ENCODE assay signal across 9 mouse cellular contexts in the genomic region with DNA sequence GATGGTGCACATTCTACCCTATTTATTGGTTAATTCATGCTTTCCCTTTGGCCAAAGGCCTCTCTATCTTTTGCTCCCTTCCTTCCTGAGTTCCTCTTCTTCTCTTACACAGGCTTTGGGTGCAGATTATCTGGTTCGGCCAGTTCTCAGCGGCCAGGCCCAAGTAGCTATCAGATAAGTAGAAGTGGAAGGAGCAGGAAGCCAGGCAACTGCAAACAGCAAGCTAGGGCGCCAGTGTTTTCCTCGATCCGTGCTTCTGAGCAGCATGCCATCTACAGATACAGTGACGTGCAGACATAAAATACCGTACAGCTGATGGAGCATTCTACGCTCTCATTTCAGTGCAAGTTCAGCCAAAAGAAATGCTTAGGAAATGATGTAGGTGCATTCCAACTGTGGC. TPM values are rescaled to one million over a fixed set of nuclear protein-coding genes. Genes with fewer than 3 reads are reported as not detected.
A peak's percentile ranks its signal among the peaks of the same experiment; 100 is the strongest.
DNase-seq lines count a peak whose midpoint lies in the region; ATAC-seq and TF ChIP-seq lines count a peak whose summit lies in the region.
"Had no signal": no experiment of that assay in that cellular context is flagged by ENCODE, and none has a peak within 500 bp of the region (broad histone marks: within the 10 kb centered on the region; RNA-seq: fewer than 3 reads in every experiment).

No protein-coding gene starts in this region.

- peaks cover 23% of the 10 kb centered on the region for H3K36me3 ChIP-seq in lung, embryonic 14.5 days (ENCODE audit: insufficient read depth)
- H3K36me3 ChIP-seq in intestine, embryonic 16.5 days (ENCODE audit: control insufficient read depth, insufficient read depth, low read length): 0 out of 2 replicates have a peak, but pooled peaks cover 11% of the 10 kb centered on the region

- 0 out of 2 replicates have a peak overlapping the region, but pooled peaks have one; percentile 44 for H3K27ac ChIP-seq in lung, embryonic 14.5 days (ENCODE audit: low read depth)
- H3K27ac ChIP-seq in intestine, embryonic 16.5 days (ENCODE audit: low read length): peak overlapping the region; percentile 49

- H3K4me2 ChIP-seq in lung, embryonic 14.5 days: no peak overlapping the region; the same call in 1 of the 2 replicates
- no peak overlapping the region for H3K4me2 ChIP-seq in intestine, embryonic 16.5 days (ENCODE audit: low read depth, low read length)

- ATAC-seq in frontal cortex, adult (ENCODE audit: low TSS enrichment): peak; percentile 58
- ATAC-seq in lung, embryonic 14.5 days (ENCODE audit: insufficient read depth): 0 out of 2 replicates have a peak, but pooled peaks have one; percentile 47
- ATAC-seq in intestine, embryonic 16.5 days: peak; percentile 61
- peak; percentile 92 for ATAC-seq in megakaryocyte progenitor cell, adult 5-6 weeks (replicated peaks; ENCODE audit: poor library complexity)

- no peak overlapping the region for H3K4me3 ChIP-seq in lung, embryonic 14.5 days (ENCODE audit: low read depth, low read length)
- no peak overlapping the region for H3K4me3 ChIP-seq in intestine, embryonic 16.5 days (ENCODE audit: low read length)

- H3K27me3 ChIP-seq in lung, embryonic 14.5 days (ENCODE audit: insufficient read depth, low read length): no peaks in the 10 kb centered on the region
- H3K27me3 ChIP-seq in intestine, embryonic 16.5 days (replicated peaks; ENCODE audit: control insufficient read depth, insufficient read depth, low read length): no peaks in the 10 kb centered on the region

- 66% methylated on average over 8 of the region's 8 CpGs for WGBS in lung, embryonic 14.5 days
- 58% methylated on average over 8 of the region's 8 CpGs for WGBS in intestine, embryonic 16.5 days

- intact Hi-C loops in left cerebral cortex, postnatal 14 days (cut with DNase I): no loop called here

- no peak overlapping the region for H3K9ac ChIP-seq in lung, embryonic 14.5 days
- H3K9ac ChIP-seq in intestine, embryonic 16.5 days (ENCODE audit: low read depth, low read length): no peak overlapping the region

- no peaks in the 10 kb centered on the region for H3K9me3 ChIP-seq in lung, embryonic 14.5 days (ENCODE audit: low read depth, low read length)
- H3K9me3 ChIP-seq in intestine, embryonic 16.5 days (ENCODE audit: control insufficient read depth, low read length): no peaks in the 10 kb centered on the region

- TF ChIP-seq CTCF in lung, embryonic 14.5 days (IDR thresholded peaks at IDR 0.05; ENCODE audit: low read depth): no peak

- no peaks in the 10 kb centered on the region for H3K4me1 ChIP-seq in lung, embryonic 14.5 days (ENCODE audit: insufficient read depth)
- H3K4me1 ChIP-seq in intestine, embryonic 16.5 days (ENCODE audit: control insufficient read depth, insufficient read depth, low read length): peaks cover 14% of the 10 kb centered on the region

- no peak for DNase-seq in frontal cortex, postnatal 25 days (ENCODE audit: low spot score in 2 of 2)
- DNase-seq in lung, embryonic 14.5 days: peak; percentile 25
- DNase-seq in lung, postnatal 4 days: no peak
- DNase-seq in cerebellum, postnatal 10 days: no peak
- DNase-seq in left cerebral cortex, postnatal 14 days (ENCODE audit: low spot score in 2 of 2): no peak
- DNase-seq: gastrocnemius, postnatal 10 days had no signal

RNA-seq across cellular contexts. Expression of a gene that starts 24.5 kb away (rescaled TPM):
- 20.4 and 21.7 TPM in 2 replicates for polyA plus RNA-seq in lung, embryonic 14.5 days (2014; fragmentation: Nextera tagmentation; extraction: Ambion mirVana)
- polyA plus RNA-seq in intestine, embryonic 16.5 days (2015; fragmentation: Nextera tagmentation; extraction: Ambion mirVana): 7.5 and 9.0 TPM in 2 replicates
- total RNA-seq in megakaryocyte progenitor cell, adult 5-6 weeks (2015): 9.5 and 10.9 TPM in 2 replicates
- 5.4 and 5.9 TPM in 2 replicates for total RNA-seq in megakaryocyte progenitor cell, adult 5-6 weeks (2017)
- 100 to 1,000 TPM; 109 to 112 TPM for total RNA-seq in left cerebral cortex, postnatal 14 days (2021)

Comparison
In these comparisons a context has a peak if more than half of its experiments do, and no peak if none do; other contexts are left out.
1. RNA of a gene that starts 24.5 kb away (total RNA-seq): 109 to 112 TPM in left cerebral cortex, postnatal 14 days; 5.4 to 10.9 TPM in megakaryocyte progenitor cell, adult 5-6 weeks; every median in the first group is over 4 times any median in the second.
2. Peak in every context shown above with its lines, with median percentiles within 50 percentile points of each other: ATAC-seq.